ENCODE assay signal across 7 mouse cellular contexts in the genomic region with DNA sequence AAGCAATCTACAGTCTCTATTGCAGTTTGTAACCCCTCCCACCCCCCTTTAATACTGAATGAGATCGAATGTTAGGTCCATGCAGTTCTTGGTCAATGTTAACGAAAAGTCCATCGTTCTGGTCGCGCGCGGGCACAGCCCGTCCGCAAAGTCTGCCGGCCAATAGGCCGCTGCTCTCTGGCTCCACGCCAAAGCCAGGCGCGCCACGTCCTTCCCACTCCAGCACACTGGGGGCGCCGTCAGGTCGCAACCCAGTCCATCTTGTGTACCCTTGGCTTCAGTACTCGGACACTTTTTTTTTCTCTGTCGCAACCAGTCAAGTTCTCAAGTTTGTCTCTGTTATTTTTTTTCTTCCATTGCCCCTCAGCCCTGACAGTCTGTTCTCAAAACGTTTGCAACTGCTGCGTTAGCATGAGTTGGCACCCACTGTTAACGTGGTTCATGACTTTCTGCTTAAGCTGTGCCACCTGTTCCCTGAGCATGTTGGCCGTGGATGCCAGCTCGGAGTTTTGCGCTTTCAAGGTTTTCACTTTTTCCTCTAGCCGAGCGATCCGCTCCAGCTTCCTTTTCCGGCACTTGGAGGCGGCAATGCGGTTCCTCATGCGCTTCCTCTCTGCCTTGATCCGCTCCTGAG. TPM values are rescaled to one million over a fixed set of nuclear protein-coding genes. Genes with fewer than 3 reads are reported as not detected.
A peak's percentile ranks its signal among the peaks of the same experiment; 100 is the strongest.
DNase-seq lines count a peak whose midpoint lies in the region; ATAC-seq and TF ChIP-seq lines count a peak whose summit lies in the region.

No protein-coding gene starts in this region.

- WGBS in kidney, adult 2 months = under 1% methylated on average over 34 of the region's 34 CpGs
- WGBS in limb, embryonic 14.5 days = under 1% methylated on average over 33 of the region's 34 CpGs
- under 1% methylated on average over 34 of the region's 34 CpGs for WGBS in midbrain, embryonic 16.5 days

- no peak for TF ChIP-seq POLR2A in kidney, adult 2 months (IDR thresholded peaks at IDR 0.05; ENCODE audit: low read depth, low read length)
- 0 out of 2 replicates have a peak, but pooled peaks have one; percentile 38 for TF ChIP-seq POLR2A in limb, embryonic 14.5 days (IDR thresholded peaks at IDR 0.05; ENCODE audit: borderline replicate concordance, extremely low read depth, insufficient read depth, insufficient read length)

- H3K9me3 ChIP-seq in limb, embryonic 14.5 days (ENCODE audit: control insufficient read depth, low read length) = no peaks in the 10 kb centered on the region
- no peaks in the 10 kb centered on the region for H3K9me3 ChIP-seq in midbrain, embryonic 16.5 days (replicated peaks; ENCODE audit: control insufficient read depth, low read length, poor library complexity, severe bottlenecking)

- H3K36me3 ChIP-seq in kidney, adult 2 months (ENCODE audit: control insufficient read depth, insufficient read depth, low read length) = no peaks in the 10 kb centered on the region
- H3K36me3 ChIP-seq in limb, embryonic 14.5 days (ENCODE audit: control insufficient read depth, insufficient read depth, low read length) = no peaks in the 10 kb centered on the region
- H3K36me3 ChIP-seq in midbrain, embryonic 16.5 days (ENCODE audit: control insufficient read depth, insufficient read depth, low read length) = no peaks in the 10 kb centered on the region

- no peak for ATAC-seq in limb, embryonic 14.5 days (ENCODE audit: low FRiP score, low read depth)
- no peak for ATAC-seq in midbrain, embryonic 16.5 days

- peak; percentile 91 for DNase-seq in adrenal gland, adult 2 months
- peak; percentile 84 for DNase-seq in embryo, embryonic 10.5 days (ENCODE audit: low spot score)
- DNase-seq in heart, adult 18-20 months = peak; percentile 90 to 91
- peak; percentile 93 for DNase-seq in kidney, adult 2 months
- DNase-seq in limb, embryonic 14.5 days (ENCODE audit: low spot score) = peak; percentile 77
- DNase-seq in spleen, postnatal 14 days (ENCODE audit: low spot score in 2 of 2) = peak; percentile 18 to 46

- H3K27me3 ChIP-seq in kidney, adult 2 months (replicated peaks; ENCODE audit: control insufficient read depth, insufficient read depth, low read length) = no peaks in the 10 kb centered on the region
- no peaks in the 10 kb centered on the region for H3K27me3 ChIP-seq in limb, embryonic 14.5 days (ENCODE audit: control insufficient read depth, insufficient read depth, low read length)
- no peaks in the 10 kb centered on the region for H3K27me3 ChIP-seq in midbrain, embryonic 16.5 days (ENCODE audit: control insufficient read depth, insufficient read depth, low read depth, low read length)

- peak overlapping the region; percentile 91 for H3K27ac ChIP-seq in kidney, adult 2 months (ENCODE audit: insufficient read depth, low read depth, low read length)
- H3K27ac ChIP-seq in limb, embryonic 14.5 days (replicated peaks; ENCODE audit: low read depth, low read length) = peak overlapping the region; percentile 98
- peak overlapping the region; percentile 95 for H3K27ac ChIP-seq in midbrain, embryonic 16.5 days (ENCODE audit: low read length)

- H3K4me3 ChIP-seq in kidney, adult 2 months (ENCODE audit: insufficient read depth, low read depth, low read length) = peak overlapping the region; percentile 75
- peak overlapping the region; percentile 77 for H3K4me3 ChIP-seq in limb, embryonic 14.5 days (replicated peaks; ENCODE audit: low read length)
- H3K4me3 ChIP-seq in midbrain, embryonic 16.5 days (ENCODE audit: low read depth, low read length) = peak overlapping the region; percentile 77

- peak overlapping the region; percentile 93 for H3K4me2 ChIP-seq in limb, embryonic 14.5 days (replicated peaks; ENCODE audit: low read depth, low read length, severe bottlenecking)
- peak overlapping the region; percentile 86 for H3K4me2 ChIP-seq in midbrain, embryonic 16.5 days (ENCODE audit: low read length)

- peak; percentile 54 for TF ChIP-seq CTCF in kidney, adult 2 months (conservative IDR thresholded peaks at IDR 0.05; ENCODE audit: insufficient read depth, insufficient read length, low read depth, low read length)

- peaks cover 2% of the 10 kb centered on the region; the same call in 1 of the 2 replicates for H3K4me1 ChIP-seq in kidney, adult 2 months (ENCODE audit: control insufficient read depth, insufficient read depth, low read length)
- H3K4me1 ChIP-seq in limb, embryonic 14.5 days (ENCODE audit: control insufficient read depth, insufficient read depth, low read length) = peaks cover 22% of the 10 kb centered on the region
- H3K4me1 ChIP-seq in midbrain, embryonic 16.5 days (ENCODE audit: control insufficient read depth, insufficient read depth, low read length) = peaks cover 24% of the 10 kb centered on the region

- peak overlapping the region; percentile 92 for H3K9ac ChIP-seq in limb, embryonic 14.5 days (ENCODE audit: low read depth, low read length, severe bottlenecking)
- peak overlapping the region; percentile 87 for H3K9ac ChIP-seq in midbrain, embryonic 16.5 days (ENCODE audit: low read depth, low read length)

RNA-seq across cellular contexts. Expression of gene Jun, which starts 2.0 kb away (rescaled TPM):
- 100 to 1,000 TPM; 137 to 233 TPM for total RNA-seq in adrenal gland, adult 2 months (2021)
- 187 and 234 TPM in 2 replicates for polyA plus RNA-seq in adrenal gland, adult 2 months (2012; rRNA removed)
- 10 to 100 TPM; 56.1 to 67.7 TPM for total RNA-seq in heart, adult 18-20 months (2021)
- polyA plus RNA-seq in kidney, adult 2 months (2012; rRNA removed) = 16.9 and 18.9 TPM in 2 replicates
- polyA plus RNA-seq in limb, embryonic 14.5 days (2012; rRNA removed) = 65.3 and 91.6 TPM in 2 replicates
- polyA plus RNA-seq in limb, embryonic 14.5 days (2014; fragmentation: Nextera tagmentation; extraction: Ambion mirVana) = 50.6 and 56.2 TPM in 2 replicates
- 49.3 and 54.0 TPM in 2 replicates for polyA plus RNA-seq in midbrain, embryonic 16.5 days (2015; fragmentation: Nextera tagmentation; extraction: Ambion mirVana)

Comparison
In these comparisons a context has a peak if more than half of its experiments do, and no peak if none do; other contexts are left out.
1. DNase-seq: peak in every context shown above with its lines; median percentile 93 in kidney, adult 2 months; 91 in adrenal gland, adult 2 months; 90 in heart, adult 18-20 months; 84 in embryo, embryonic 10.5 days; 77 in limb, embryonic 14.5 days; 32 in spleen, postnatal 14 days.